Mouse (Mus musculus) cerebellum, adult 11 months (tissue): Measurements from ENCODE around the gene Eif2b4.
"Not testable (repeated sequence)": the region's sequence is repeated elsewhere in the genome, so short reads cannot be mapped to it uniquely, and the experiment has no call there.

Experiments used
- DNase-seq: peaks from one replicate; pipeline ENCODE4 v3.0.0; 2022

Gene Eif2b4

DNA sequence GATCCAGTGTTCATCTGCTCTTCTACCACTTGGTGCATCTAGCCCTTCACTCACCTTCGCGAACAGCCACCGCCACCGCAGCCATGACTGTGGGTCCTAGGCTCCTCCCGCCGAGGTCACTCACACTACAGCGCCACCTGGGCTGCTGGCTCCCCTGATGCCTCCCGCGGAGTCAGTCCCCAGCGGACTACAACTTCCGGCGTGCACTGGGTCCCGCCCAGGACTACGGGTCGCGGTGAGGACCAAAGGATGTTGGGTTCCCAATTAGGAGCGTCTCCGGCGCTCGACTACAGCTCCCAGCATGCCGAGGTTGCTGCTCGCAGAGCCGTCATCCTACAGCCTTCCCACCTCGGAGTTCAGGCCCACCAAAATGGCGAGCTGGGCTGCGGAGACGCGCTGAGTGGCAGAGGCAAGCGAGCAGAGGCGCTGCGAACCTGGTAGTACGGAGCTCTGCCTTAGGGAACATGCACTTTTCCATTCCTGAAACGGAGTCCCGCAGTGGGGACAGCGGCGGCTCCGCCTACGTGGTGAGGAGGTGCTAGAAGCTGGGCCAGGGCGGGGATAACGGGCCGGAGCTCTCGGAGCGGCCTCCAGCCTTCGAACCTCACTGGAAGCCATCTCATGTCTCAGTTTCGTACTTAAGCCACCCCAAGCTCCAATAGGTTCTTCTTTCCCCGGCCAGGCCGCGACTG, at the start of gene Eif2b4, which contains the start of gene Snx17:
TSS of gene Eif2b4 (minus strand) at position 492 of the 692 bp plus-strand sequence.
TSS of gene Snx17 (plus strand) at position 289 of the 692 bp plus-strand sequence.
- peak; percentile 98 for DNase-seq

- no peak for DNase-seq
Observed at GRCm38 (mm10) chr5:31242191-31242590, 49.0 kb upstream of the Eif2b4 start.

DNA sequence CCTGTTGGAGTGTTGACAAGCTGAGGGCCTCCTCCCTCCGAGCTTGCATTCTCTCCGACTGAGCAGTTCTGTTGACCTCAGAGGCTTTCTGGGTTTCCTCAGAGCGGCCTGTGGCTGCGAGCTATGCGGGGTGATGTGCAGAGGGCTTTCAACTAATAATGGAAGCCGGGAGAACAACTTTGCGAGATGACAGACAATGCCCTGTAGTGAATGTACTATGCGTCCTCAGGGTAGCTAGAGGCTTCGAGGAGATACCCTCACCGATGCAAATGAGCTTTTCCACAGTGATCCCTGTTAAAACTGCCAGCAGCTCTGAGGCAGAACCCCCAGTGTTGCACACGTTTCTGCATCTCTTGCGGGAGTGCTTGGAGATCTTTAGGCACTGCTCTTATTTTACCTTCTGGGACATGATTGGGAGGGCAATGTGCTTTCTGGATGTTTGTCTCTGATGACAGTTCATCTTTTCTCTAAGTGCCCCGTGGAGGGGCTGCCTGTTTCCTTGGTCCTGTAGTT, 48.3 kb upstream of the Eif2b4 start:
- no peak for DNase-seq

DNA sequence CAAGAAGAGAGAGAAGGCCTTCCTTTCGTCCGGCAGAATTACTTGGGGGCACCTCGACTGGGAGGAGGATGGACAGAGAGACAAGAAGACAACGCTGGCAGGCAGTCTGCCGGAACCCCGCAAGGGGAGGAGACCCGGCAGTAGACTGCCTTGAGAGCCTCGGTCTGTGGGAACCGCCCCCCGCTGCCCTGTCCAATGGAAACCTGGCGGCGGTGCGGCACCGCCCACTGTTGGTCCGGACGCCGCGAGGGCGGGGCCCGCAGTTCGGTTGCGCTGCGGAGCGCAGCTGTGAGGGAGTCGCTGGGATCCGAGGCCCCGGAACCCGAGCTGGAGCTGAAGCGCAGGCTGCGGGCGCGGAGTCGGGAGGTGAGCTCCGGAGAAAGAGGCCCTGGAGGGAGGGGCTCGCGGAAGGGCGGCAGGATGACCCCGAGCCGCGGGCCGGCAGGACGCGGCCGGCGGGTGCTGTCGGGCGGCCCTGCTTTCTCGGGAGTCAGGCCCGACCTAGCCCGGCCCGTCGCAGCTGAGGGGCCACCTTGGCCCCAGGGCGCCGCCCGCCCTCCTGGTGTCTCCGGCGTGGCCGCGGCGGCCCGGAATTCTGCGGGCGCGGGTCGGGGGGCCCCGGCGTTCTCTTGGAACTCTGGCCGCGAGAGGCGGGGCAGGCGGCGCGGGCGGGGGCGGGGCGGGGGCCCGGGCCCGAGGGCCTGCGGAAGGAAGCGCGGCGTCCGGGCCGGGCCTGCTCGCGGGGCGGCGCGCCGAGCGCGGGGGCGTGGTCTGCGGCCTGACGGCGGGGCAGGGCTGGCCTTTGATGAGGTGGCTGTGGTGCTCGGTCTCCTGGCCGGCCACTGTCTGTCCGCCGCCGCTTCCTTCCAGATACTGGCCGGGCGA, 47.6 kb upstream of the Eif2b4 start, which contains the start of the genes Nrbp1 and Gm9970:
TSS of gene Nrbp1 (plus strand) at position 228 of the 885 bp plus-strand sequence.
TSS of gene Gm9970 (minus strand) at position 596 of the 885 bp plus-strand sequence.
- DNase-seq: peak; percentile 94

GRCm38 (mm10) chr5:31226641-31227040, 33.4 kb upstream of the Eif2b4 start:
- DNase-seq: no peak

DNA sequence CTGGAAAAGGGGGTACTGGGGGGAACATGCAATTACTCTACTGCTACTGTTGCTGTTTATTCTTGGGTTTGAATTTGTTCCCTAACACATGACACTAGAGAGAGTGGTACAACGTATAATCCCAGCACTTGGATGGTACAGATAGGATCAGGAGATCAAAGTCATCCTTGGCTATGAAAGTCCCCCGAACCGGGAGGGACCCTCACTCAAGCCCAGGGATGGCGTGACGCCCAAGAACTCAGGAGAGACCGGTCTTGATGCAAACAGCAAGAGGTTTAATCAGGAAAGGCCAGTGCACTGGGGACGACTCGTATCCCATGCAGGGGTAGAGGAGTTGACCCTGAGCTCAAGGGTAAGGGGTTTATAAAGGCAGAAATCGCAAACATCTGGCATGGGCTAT, 29.5 kb upstream of the Eif2b4 start:
- DNase-seq: no peak

- DNase-seq: no peak
Observed at GRCm38 (mm10) chr5:31221304-31221945, 28.2 kb upstream of the Eif2b4 start.

DNA sequence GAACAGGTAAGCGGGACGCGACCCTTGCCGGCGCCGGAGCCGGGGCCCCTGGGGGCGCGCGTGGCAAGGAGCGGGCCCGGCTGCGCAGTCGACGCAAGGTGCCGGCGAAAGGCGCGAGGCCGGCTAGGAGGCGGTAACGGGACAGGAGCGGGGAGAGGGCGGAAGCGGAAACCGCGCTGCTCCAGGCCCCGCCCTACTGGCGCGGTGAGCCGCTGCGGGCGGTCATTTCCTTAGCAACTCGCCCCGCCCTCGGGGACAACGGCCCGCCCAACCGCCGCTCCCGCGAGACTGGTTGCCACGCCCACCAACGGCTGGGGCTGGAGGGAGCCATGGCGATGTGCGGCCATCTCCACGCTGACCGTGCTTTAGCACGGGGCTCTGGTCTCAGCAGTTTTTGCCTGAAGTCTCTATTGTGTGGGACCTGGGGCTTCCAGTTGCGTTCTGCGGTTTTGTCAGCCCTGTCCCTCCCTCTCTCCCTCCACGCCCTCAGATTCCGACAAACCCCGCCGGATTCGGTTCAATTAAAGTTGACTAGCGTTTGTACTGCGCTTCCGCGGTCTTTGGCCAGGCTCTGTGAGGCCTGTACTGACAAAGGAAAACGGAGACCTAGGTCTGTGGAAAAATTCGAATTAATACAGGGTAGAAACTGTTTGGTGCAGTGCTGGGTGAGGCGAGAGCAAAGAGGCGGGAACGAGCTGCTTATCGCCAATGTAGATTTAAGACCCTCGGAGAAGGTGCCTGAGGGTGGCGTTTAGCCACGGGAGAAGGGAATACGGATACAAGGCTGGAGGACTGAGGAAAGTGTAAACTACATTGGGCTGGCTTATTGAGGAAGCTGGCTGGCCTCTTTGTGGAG, 27.4 kb upstream of the Eif2b4 start, which contains the start of gene Ppm1g:
TSS of gene Ppm1g (minus strand) at position 240 of the 856 bp plus-strand sequence.
- peak; percentile 95 for DNase-seq

- no peak for DNase-seq
Observed at GRCm38 (mm10) chr5:31219911-31220447, 26.7 kb upstream of the Eif2b4 start.

DNA sequence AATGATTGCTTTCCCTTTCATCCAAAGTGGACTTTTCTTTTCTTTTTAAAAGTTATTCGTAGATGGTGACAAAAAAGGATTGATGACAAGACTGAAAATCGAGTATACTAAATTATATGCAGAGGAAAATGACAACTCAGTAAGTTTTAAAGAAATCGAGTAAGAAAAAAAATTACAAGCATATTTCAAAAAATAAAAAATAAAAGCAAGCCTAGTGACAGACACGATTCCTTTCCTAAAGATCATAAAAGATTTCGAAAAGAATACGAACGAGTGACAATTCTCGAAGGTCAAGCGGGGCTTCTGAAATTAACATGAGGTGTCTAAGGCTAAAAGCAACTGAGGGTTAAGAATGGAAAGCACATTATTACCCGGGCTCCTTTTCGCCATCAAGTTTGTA, 26.2 kb upstream of the Eif2b4 start:
- DNase-seq: no peak

DNA sequence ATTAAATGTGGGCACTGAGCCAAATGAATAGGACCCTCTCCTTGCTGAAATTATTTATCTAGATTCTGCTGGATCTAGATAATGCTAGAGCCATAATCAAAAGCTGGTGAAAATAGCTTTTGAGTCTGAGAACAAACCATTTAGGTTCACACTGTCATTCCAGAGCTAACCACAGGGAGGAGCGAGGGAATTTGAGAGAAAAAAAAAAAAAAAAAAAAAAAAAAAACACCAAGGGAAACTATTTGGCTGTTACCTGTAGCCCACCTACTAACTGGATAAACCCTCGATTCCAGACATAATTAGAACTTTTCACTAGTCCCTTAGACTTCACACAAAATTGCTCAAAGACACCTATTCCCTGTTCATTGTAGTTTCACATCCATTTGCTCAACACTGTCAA, 25.8 kb upstream of the Eif2b4 start:
- DNase-seq: no peak

GRCm38 (mm10) chr5:31218294-31218693, 25.1 kb upstream of the Eif2b4 start:
- DNase-seq: no peak

- DNase-seq: not testable (repeated sequence)
Observed at GRCm38 (mm10) chr5:31216554-31216953, 23.3 kb upstream of the Eif2b4 start.

- no peak for DNase-seq
Observed at GRCm38 (mm10) chr5:31204421-31204820, 11.2 kb upstream of the Eif2b4 start.

DNA sequence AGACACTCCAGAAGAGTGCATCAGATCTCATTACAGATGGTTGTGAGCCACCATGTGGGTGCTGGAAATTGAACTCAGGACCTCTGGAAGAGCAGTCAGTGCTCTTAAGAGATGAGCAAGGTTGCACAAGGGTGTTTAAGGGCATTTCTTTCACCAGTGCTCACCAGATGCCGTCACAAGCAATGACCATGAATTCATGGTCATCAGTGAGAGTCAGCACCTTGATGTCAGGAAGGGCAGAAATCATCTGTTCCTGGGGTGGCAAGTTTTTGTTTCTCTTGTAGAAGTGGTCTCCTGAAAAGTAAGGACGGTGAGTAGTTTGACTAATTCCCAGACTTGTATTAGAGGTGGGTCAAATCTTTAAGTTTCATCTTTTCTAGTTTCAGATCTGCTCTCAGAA, 10.6 kb upstream of the Eif2b4 start:
- DNase-seq: no peak

DNA sequence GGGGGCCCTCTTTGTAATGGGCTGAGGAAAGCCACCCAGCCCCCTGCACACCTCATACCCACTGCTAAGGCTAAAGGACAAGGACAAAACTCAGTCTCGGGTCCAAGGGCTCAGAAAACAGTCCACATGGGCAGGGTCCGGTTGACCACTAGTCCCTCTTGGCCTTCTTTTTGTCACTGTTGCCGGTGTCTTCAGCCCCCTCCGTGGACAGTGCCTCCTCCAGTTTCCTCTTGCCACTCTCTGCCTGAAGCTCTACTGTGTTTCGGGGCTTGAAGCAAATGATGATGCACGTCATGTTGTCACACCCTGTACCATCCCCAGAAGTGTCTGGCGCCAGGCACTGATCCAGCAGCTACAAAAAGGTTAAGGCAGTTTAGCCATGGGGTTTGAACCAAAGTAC, 9.7 kb upstream of the Eif2b4 start:
- no peak for DNase-seq

GRCm38 (mm10) chr5:31201742-31202590, 8.7 kb upstream of the Eif2b4 start, which contains the start of gene Zfp513:
Gene Zfp513 (minus strand): TSS chr5:31202303.
- peak; percentile 96 for DNase-seq

DNA sequence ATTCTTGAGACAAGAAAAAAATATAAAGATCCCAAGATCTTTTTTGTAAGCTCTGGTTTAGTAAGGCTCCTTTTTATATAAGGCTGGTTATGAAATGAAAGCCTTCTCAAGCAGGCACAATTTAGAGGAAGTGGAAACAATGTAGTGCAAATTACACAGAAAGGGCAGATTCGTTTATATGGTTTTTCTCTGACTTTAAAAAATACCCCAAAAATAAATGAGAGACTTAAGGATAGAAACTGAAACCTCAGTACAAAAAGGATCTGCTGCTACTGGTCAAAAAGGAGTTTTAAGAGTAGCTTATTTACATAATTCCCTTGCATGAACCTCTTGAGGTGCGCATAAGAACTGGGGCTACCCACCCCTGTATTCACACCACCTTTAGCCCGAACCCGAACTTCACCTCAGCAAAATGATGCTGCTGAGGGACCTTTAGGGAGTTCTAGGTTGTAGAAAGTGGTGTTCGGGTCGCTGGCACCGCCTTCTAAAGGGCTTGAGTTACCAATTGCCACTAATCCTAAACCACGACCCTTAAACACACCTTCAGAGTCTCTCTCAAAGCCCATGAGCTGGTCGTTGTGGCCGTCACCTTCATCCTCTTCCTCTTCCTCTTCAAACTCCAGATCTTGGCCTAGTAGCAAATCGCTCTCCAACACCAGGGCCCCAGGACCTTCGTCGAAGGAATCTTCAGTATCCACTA, 8.0 kb upstream of the Eif2b4 start:
- DNase-seq: no peak

- DNase-seq: no peak
Observed at GRCm38 (mm10) chr5:31200327-31200768, 7.1 kb upstream of the Eif2b4 start.

- no peak for DNase-seq
Observed at GRCm38 (mm10) chr5:31199893-31200292, 6.7 kb upstream of the Eif2b4 start.
